Mouse (Mus musculus) heart, embryonic 10.5 days (tissue): ENCODE data around the gene Lep. TPM values are rescaled to one million over a fixed set of nuclear protein-coding genes. Genes with fewer than 3 reads are reported as not detected.

ENCODE experiments used
- DNase-seq: peaks from one replicate; pipeline ENCODE4 v3.0.0-alpha.2; 2017; ENCODE audit warnings: low spot score
- H3K27ac ChIP-seq: fragments of 300-500 bp; sonication (generic); 2 replicates; pipeline ENCODE4 v1.5.1; 2016; ENCODE audit warnings: mild to moderate bottlenecking
- H3K27me3 ChIP-seq: fragments of 300-500 bp; sonication (generic); 2 replicates; pipeline ENCODE4 v1.6.1; 2016; ENCODE audit warnings: mild to moderate bottlenecking; ENCODE audit not compliant: poor library complexity, insufficient read depth, severe bottlenecking
- H3K36me3 ChIP-seq: fragments of 300-500 bp; sonication (generic); 2 replicates; pipeline ENCODE4 v1.6.1; 2016; ENCODE audit warnings: mild to moderate bottlenecking, moderate library complexity
- H3K4me1 ChIP-seq: fragments of 300-500 bp; sonication (generic); 2 replicates; pipeline ENCODE4 v1.6.1; 2016; ENCODE audit warnings: mild to moderate bottlenecking
- H3K4me3 ChIP-seq: fragments of 300-500 bp; sonication (generic); 2 replicates; pipeline ENCODE4 v1.5.1; 2016; ENCODE audit warnings: mild to moderate bottlenecking, moderate library complexity
- H3K9me3 ChIP-seq: fragments of 300-500 bp; sonication (generic); 2 replicates; pipeline ENCODE4 v1.6.1; 2016; ENCODE audit warnings: mild to moderate bottlenecking, moderate library complexity
- WGBS: fragments of 180-500 bp; shearing (Covaris S2); methylation state at CpG from one replicate; pipeline ENCODE4 v1.1.7; 2016; 5-methylcytosine and 5-hydroxymethylcytosine counted together
- polyA plus RNA-seq: library from polyadenylated mRNA; unstranded; fragments of >200 nt; fragmentation: Nextera tagmentation; extraction: Ambion mirVana; gene quantifications from 2 replicates; pipeline ENCODE4 v1.2.1, GENCODE M21; 2016

Gene Lep
- polyA plus RNA-seq: not detected in 2 replicates

GRCm38 (mm10) chr6:29059846-29060685 is at the start of gene Lep:
Gene Lep, plus strand, starts transcription at chr6:29060220.
- Histone ChIP-seq H3K36me3 (no peaks in the 10 kb centered on the region), H3K4me1 (no peaks in the 10 kb centered on the region), H3K27ac (no peak within 1 kb of the TSS), H3K9me3 (no peaks in the 10 kb centered on the region), H3K27me3 (peaks cover 22% of the 10 kb centered on the region), H3K4me3 (no peak within 1 kb of the TSS)
- DNase-seq: no peak
- WGBS: 61% methylated on average over 28 of the region's 28 CpGs

GRCm38 (mm10) chr6:29011651-29012050 is 48.4 kb upstream of the Lep start:
- DNase-seq: no peak
- WGBS: 83% methylated on average over 5 of the region's 5 CpGs
- Histone ChIP-seq H3K4me3 (no peak overlapping the region), H3K36me3 (no peaks in the 10 kb centered on the region), H3K4me1 (peaks cover 2% of the 10 kb centered on the region; the same call in 1 of the 2 replicates), H3K9me3 (no peaks in the 10 kb centered on the region), H3K27ac (no peak overlapping the region), H3K27me3 (peaks cover 16% of the 10 kb centered on the region)

- no peak overlapping the region for H3K4me3 ChIP-seq
- no peaks in the 10 kb centered on the region for H3K36me3 ChIP-seq
- H3K27me3 ChIP-seq: peaks cover 32% of the 10 kb centered on the region
- no peak overlapping the region for H3K27ac ChIP-seq
- 87% methylated on average over 6 of the region's 6 CpGs for WGBS
- peaks cover 11% of the 10 kb centered on the region; the same call in 1 of the 2 replicates for H3K4me1 ChIP-seq
- H3K9me3 ChIP-seq: no peaks in the 10 kb centered on the region
- DNase-seq: peak; percentile 69
These were observed 46.8 kb upstream of the Lep start for GRCm38 (mm10) chr6:29013216-29013615.

- WGBS: 2% methylated on average over 16 of the region's 16 CpGs
- Histone ChIP-seq H3K4me1 (peaks cover 11% of the 10 kb centered on the region; the same call in 1 of the 2 replicates), H3K27me3 (peaks cover 69% of the 10 kb centered on the region), H3K36me3 (no peaks in the 10 kb centered on the region), H3K4me3 (peak overlapping the region; percentile 45), H3K9me3 (no peaks in the 10 kb centered on the region), H3K27ac (no peak overlapping the region)
- peak; percentile 71 for DNase-seq
These were observed 43.1 kb upstream of the Lep start for GRCm38 (mm10) chr6:29016891-29017412.

- peaks cover 91% of the 10 kb centered on the region for H3K27me3 ChIP-seq
These were observed 40.0 kb upstream of the Lep start for GRCm38 (mm10) chr6:29019756-29020720.

GRCm38 (mm10) chr6:29020937-29021336 is 39.1 kb upstream of the Lep start:
- no peaks in the 10 kb centered on the region for H3K36me3 ChIP-seq
- no peak overlapping the region for H3K27ac ChIP-seq
- peaks cover 91% of the 10 kb centered on the region for H3K27me3 ChIP-seq
- no peaks in the 10 kb centered on the region for H3K9me3 ChIP-seq
- H3K4me1 ChIP-seq: peaks cover 15% of the 10 kb centered on the region; the same call in 1 of the 2 replicates
- peak; percentile 71 for DNase-seq
- no peak overlapping the region for H3K4me3 ChIP-seq
- 70% methylated on average over 5 of the region's 5 CpGs for WGBS

More at GRCm38 (mm10) chr6:29019756-29020720, 40.0 kb upstream of the Lep start:
- Histone ChIP-seq H3K4me3 (no peak overlapping the region), H3K36me3 (no peaks in the 10 kb centered on the region), H3K4me1 (peaks cover 15% of the 10 kb centered on the region; the same call in 1 of the 2 replicates), H3K9me3 (no peaks in the 10 kb centered on the region), H3K27ac (no peak overlapping the region)
- WGBS: 72% methylated on average over 18 of the region's 18 CpGs
- peak; percentile 67 for DNase-seq

- peak; percentile 51 for DNase-seq
- H3K27ac ChIP-seq: no peak overlapping the region
- no peak overlapping the region for H3K4me3 ChIP-seq
- no peaks in the 10 kb centered on the region for H3K36me3 ChIP-seq
- peaks cover 91% of the 10 kb centered on the region for H3K27me3 ChIP-seq
- H3K4me1 ChIP-seq: peaks cover 15% of the 10 kb centered on the region; the same call in 1 of the 2 replicates
- WGBS: 41% methylated on average over 6 of the region's 6 CpGs
- no peaks in the 10 kb centered on the region for H3K9me3 ChIP-seq
These were observed 38.5 kb upstream of the Lep start for GRCm38 (mm10) chr6:29021501-29021900.

GRCm38 (mm10) chr6:29022115-29022514 is 37.9 kb upstream of the Lep start:
- WGBS: 53% methylated on average over 5 of the region's 5 CpGs

GRCm38 (mm10) chr6:29023206-29023967 is 36.6 kb upstream of the Lep start:
- no peak overlapping the region for H3K4me3 ChIP-seq

More at GRCm38 (mm10) chr6:29022115-29022514, 37.9 kb upstream of the Lep start:
- peaks cover 8% of the 10 kb centered on the region; the same call in 1 of the 2 replicates for H3K4me1 ChIP-seq
- DNase-seq: peak; percentile 66
- no peaks in the 10 kb centered on the region for H3K36me3 ChIP-seq
- peaks cover 89% of the 10 kb centered on the region for H3K27me3 ChIP-seq
- H3K4me3 ChIP-seq: no peak overlapping the region
- no peaks in the 10 kb centered on the region for H3K9me3 ChIP-seq
- H3K27ac ChIP-seq: no peak overlapping the region

GRCm38 (mm10) chr6:29024000-29024417 is 36.0 kb upstream of the Lep start:
- H3K27ac ChIP-seq: no peak overlapping the region

More at GRCm38 (mm10) chr6:29023206-29023967, 36.6 kb upstream of the Lep start:
- 28% methylated on average over 18 of the region's 18 CpGs for WGBS
- Histone ChIP-seq H3K27me3 (peaks cover 88% of the 10 kb centered on the region), H3K9me3 (no peaks in the 10 kb centered on the region), H3K36me3 (no peaks in the 10 kb centered on the region), H3K27ac (no peak overlapping the region), H3K4me1 (peaks cover 4% of the 10 kb centered on the region; the same call in 1 of the 2 replicates)
- peak; percentile 78 for DNase-seq

GRCm38 (mm10) chr6:29025796-29026482 is 34.1 kb upstream of the Lep start:
- Histone ChIP-seq H3K27me3 (peaks cover 63% of the 10 kb centered on the region), H3K9me3 (no peaks in the 10 kb centered on the region), H3K27ac (no peak overlapping the region), H3K36me3 (no peaks in the 10 kb centered on the region), H3K4me3 (no peak overlapping the region), H3K4me1 (peaks cover 4% of the 10 kb centered on the region; the same call in 1 of the 2 replicates)
- 36% methylated on average over 12 of the region's 12 CpGs for WGBS
- peak; percentile 50 for DNase-seq

More at GRCm38 (mm10) chr6:29024000-29024417, 36.0 kb upstream of the Lep start:
- Histone ChIP-seq H3K9me3 (no peaks in the 10 kb centered on the region), H3K27me3 (peaks cover 82% of the 10 kb centered on the region), H3K36me3 (no peaks in the 10 kb centered on the region), H3K4me3 (peak overlapping the region; percentile 31; the same call in 1 of the 2 replicates), H3K4me1 (peaks cover 4% of the 10 kb centered on the region; the same call in 1 of the 2 replicates)
- DNase-seq: peak; percentile 88
- 4% methylated on average over 16 of the region's 16 CpGs for WGBS
